Mouse (Mus musculus) lung, embryonic 14.5 days (tissue): ENCODE measurements at regions not wholly inside any gene's neighbourhood (a gene's known extent, or its start where the extent isn't known, plus 50 kb on each side); places are given as distances from the start of the nearest gene placed in this dataset.
"Not testable (repeated sequence)": the region's sequence is repeated elsewhere in the genome, so short reads cannot be mapped to it uniquely, and the experiment has no call there.

ENCODE experiments used
- ATAC-seq: fragments of 200-750 bp; cut with Nextera tagmentation; 2 replicates; pipeline ENCODE4 v1.8.0; 2017; ENCODE audit warnings: mild to moderate bottlenecking, moderate TSS enrichment, moderate library complexity; ENCODE audit not compliant: insufficient read depth
- DNase-seq: peaks from one replicate; pipeline ENCODE4 v3.0.0-alpha.2; 2015
- H3K27ac ChIP-seq: fragments of 300-500 bp; sonication (generic); 2 replicates; pipeline ENCODE4 v1.5.1; 2014; ENCODE audit warnings: low read depth, mild to moderate bottlenecking, moderate library complexity
- H3K27me3 ChIP-seq: fragments of 300-500 bp; sonication (generic); 2 replicates; pipeline ENCODE4 v1.6.1; 2014; ENCODE audit warnings: low read length, control low read depth; ENCODE audit not compliant: insufficient read depth
- H3K36me3 ChIP-seq: fragments of 300-500 bp; sonication (generic); 2 replicates; pipeline ENCODE4 v1.6.1; 2014; ENCODE audit warnings: control low read depth; ENCODE audit not compliant: insufficient read depth
- H3K4me1 ChIP-seq: fragments of 300-500 bp; sonication (generic); 2 replicates; pipeline ENCODE4 v1.6.1; 2014; ENCODE audit warnings: antibody characterized with exemption, control low read depth; ENCODE audit not compliant: insufficient read depth
- H3K4me2 ChIP-seq: fragments of 300-500 bp; sonication (generic); 2 replicates; pipeline ENCODE4 v1.6.1; 2014; ENCODE audit warnings: mild to moderate bottlenecking
- H3K4me3 ChIP-seq: fragments of 300-500 bp; sonication (generic); 2 replicates; pipeline ENCODE4 v1.5.1; 2014; ENCODE audit warnings: low read depth, low read length
- H3K9ac ChIP-seq: fragments of 300-500 bp; sonication (generic); 2 replicates; pipeline ENCODE4 v1.6.1; 2014
- H3K9me3 ChIP-seq: fragments of 300-500 bp; sonication (generic); 2 replicates; pipeline ENCODE4 v1.6.1; 2016; ENCODE audit warnings: low read depth, low read length, control low read depth
- CTCF ChIP-seq: IDR thresholded peaks from 2 replicates; pipeline ENCODE4 v1.5.1; 2016; ENCODE audit warnings: antibody characterized with exemption, low read depth
- WGBS: fragments of 180-500 bp; shearing (Covaris S2); extraction: QIAGEN DNeasy Blood & Tissue Kit; methylation state at CpG from one replicate; pipeline ENCODE4 v1.1.7; 2014; 5-methylcytosine and 5-hydroxymethylcytosine counted together

GRCm38 (mm10) chr7:73662536-73662935, 77.6 kb upstream of the Fam174b start:
- ATAC-seq: no peak
- no peak overlapping the region for H3K4me2 ChIP-seq
- TF ChIP-seq CTCF: no peak
- H3K27ac ChIP-seq: no peak overlapping the region
- WGBS: 42% methylated on average over 9 of the region's 9 CpGs
- H3K36me3 ChIP-seq: no peaks in the 10 kb centered on the region
- H3K9me3 ChIP-seq: no peaks in the 10 kb centered on the region
- DNase-seq: no peak
- H3K4me1 ChIP-seq: 0 out of 2 replicates have a peak, but pooled peaks cover 1% of the 10 kb centered on the region
- H3K9ac ChIP-seq: no peak overlapping the region
- no peak overlapping the region for H3K4me3 ChIP-seq
- no peaks in the 10 kb centered on the region for H3K27me3 ChIP-seq

DNA sequence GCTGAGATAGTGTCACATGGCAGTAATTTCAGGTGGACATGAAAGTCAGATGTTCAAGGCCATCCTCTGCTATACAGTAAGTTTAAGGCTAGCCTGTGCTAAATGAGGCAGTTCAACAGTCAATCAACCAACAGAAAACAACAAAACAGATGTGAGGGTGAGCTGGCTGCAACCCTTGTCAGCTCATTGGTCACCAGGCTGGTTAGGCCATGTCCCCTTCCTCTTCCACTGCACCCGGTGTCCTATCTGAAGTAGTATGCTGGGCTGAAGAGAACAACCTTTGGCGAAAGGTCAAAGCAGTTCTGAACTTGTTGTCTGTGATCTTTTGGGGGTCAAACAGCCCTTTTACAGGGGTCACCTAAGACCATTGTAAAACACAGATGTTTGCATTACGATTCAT, 78.2 kb upstream of the Fam174b start:
- H3K9ac ChIP-seq: no peak overlapping the region
- H3K36me3 ChIP-seq: no peaks in the 10 kb centered on the region
- H3K9me3 ChIP-seq: no peaks in the 10 kb centered on the region
- no peak overlapping the region for H3K27ac ChIP-seq
- H3K4me1 ChIP-seq: no peaks in the 10 kb centered on the region
- H3K4me2 ChIP-seq: no peak overlapping the region
- no peak for TF ChIP-seq CTCF
- ATAC-seq (no peak), DNase-seq (no peak)
- no peaks in the 10 kb centered on the region for H3K27me3 ChIP-seq
- WGBS: 89% methylated on average over 3 of the region's 3 CpGs
- H3K4me3 ChIP-seq: no peak overlapping the region

GRCm38 (mm10) chr7:73659551-73659950, 80.6 kb upstream of the Fam174b start:
- H3K4me1 ChIP-seq: no peaks in the 10 kb centered on the region
- H3K4me3 ChIP-seq: no peak overlapping the region
- H3K9ac ChIP-seq: no peak overlapping the region
- no peaks in the 10 kb centered on the region for H3K27me3 ChIP-seq
- no peaks in the 10 kb centered on the region for H3K36me3 ChIP-seq
- no peaks in the 10 kb centered on the region for H3K9me3 ChIP-seq
- ATAC-seq (no peak), DNase-seq (no peak)
- no peak overlapping the region for H3K4me2 ChIP-seq
- WGBS: 77% methylated on average over 5 of the region's 5 CpGs
- no peak for TF ChIP-seq CTCF
- no peak overlapping the region; the same call in 1 of the 2 replicates for H3K27ac ChIP-seq

- Histone ChIP-seq H3K27me3 (no peaks in the 10 kb centered on the region), H3K9me3 (no peaks in the 10 kb centered on the region), H3K36me3 (no peaks in the 10 kb centered on the region), H3K4me1 (no peaks in the 10 kb centered on the region), H3K9ac (no peak overlapping the region), H3K27ac (no peak overlapping the region), H3K4me2 (no peak overlapping the region), H3K4me3 (no peak overlapping the region)
- ATAC-seq (no peak), DNase-seq (no peak)
- TF ChIP-seq CTCF: no peak
- 42% methylated on average over 7 of the region's 7 CpGs for WGBS
Observed at GRCm38 (mm10) chr7:73657283-73657682, 82.8 kb upstream of the Fam174b start.

DNA sequence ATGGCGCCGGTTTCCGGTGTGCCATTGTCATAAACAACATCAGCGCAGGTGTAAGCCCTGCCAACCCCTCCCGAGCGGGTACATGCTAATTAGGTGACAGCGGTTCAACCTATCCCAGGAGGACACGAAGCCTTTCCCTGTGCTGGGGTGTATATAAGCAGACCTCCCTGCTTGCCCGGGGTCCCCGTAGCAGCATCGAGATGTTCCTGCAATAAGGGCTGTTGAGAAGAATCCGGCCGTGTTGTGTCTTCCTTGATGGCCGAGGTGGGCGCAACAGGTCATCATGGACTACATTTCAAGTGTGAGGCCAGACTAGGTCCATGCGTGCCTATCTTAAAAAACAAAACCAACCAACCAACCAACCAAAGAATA, 83.7 kb upstream of the Fam174b start:
- not testable (repeated sequence) for DNase-seq, H3K36me3 ChIP-seq, H3K27me3 ChIP-seq, ATAC-seq, H3K27ac ChIP-seq, H3K9me3 ChIP-seq, H3K4me3 ChIP-seq, H3K9ac ChIP-seq, H3K4me2 ChIP-seq, H3K4me1 ChIP-seq
- WGBS: 92% methylated on average over 16 of the region's 16 CpGs

- Histone ChIP-seq H3K27me3 (no peaks in the 10 kb centered on the region), H3K4me1 (no peaks in the 10 kb centered on the region), H3K4me3 (no peak overlapping the region), H3K9ac (no peak overlapping the region), H3K27ac (no peak overlapping the region), H3K36me3 (no peaks in the 10 kb centered on the region), H3K9me3 (no peaks in the 10 kb centered on the region), H3K4me2 (no peak overlapping the region)
- DNase-seq: peak; percentile 92
- peak; percentile 45; the same call in 1 of the 2 replicates for ATAC-seq
- peak; percentile 91 for TF ChIP-seq CTCF
- WGBS: 19% methylated on average over 5 of the region's 5 CpGs
Observed at GRCm38 (mm10) chr7:73655787-73656423, 84.2 kb upstream of the Fam174b start.

DNA sequence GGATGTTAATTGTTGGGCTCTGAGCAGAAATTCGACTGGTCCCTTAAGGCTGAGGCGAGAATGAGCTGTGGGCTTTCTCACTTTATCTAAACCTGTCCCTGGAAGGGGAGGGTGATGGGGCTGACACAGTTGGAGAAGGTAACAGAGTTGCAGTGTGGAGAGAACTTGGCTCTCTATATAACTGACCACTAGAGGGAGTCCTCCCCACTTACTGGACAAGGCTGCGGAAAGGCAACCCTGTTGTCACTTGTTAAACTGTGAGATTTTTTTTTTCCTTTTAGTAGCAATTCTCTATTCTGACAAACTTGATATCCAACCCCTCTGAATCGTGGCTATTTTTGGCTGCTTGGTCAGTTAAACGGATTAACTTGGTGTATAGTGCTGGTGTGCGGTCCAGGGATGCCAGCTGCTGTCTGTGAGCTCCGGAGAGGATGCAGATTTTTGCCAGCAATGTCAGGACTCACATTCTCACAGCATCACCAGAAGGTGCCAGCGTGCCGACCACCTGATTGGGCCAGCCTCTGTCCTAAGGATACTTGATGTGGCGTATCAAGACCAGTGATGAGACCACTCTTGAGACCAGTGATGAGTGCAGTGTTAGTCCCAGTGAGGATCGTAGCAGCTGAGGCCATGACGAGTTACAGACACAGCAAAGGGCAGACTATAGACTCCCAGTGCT, 85.8 kb upstream of the Fam174b start:
- H3K36me3 ChIP-seq: no peaks in the 10 kb centered on the region
- ATAC-seq: no peak
- 32% methylated on average over 12 of the region's 12 CpGs for WGBS
- no peaks in the 10 kb centered on the region for H3K9me3 ChIP-seq
- no peak overlapping the region for H3K27ac ChIP-seq
- H3K9ac ChIP-seq: no peak overlapping the region
- no peak overlapping the region for H3K4me3 ChIP-seq
- H3K4me2 ChIP-seq: 0 out of 2 replicates have a peak overlapping the region, but pooled peaks have one; percentile 22
- H3K4me1 ChIP-seq: no peaks in the 10 kb centered on the region
- DNase-seq: peak; percentile 89
- TF ChIP-seq CTCF: peak; percentile 93
- H3K27me3 ChIP-seq: no peaks in the 10 kb centered on the region
